Mouse (Mus musculus): Measurements from ENCODE around the gene Gtf2h2. TPM values are rescaled to one million over a fixed set of nuclear protein-coding genes. Genes with fewer than 3 reads are reported as not detected.

The Gtf2h2 gene
- 47.3 TPM for total RNA-seq (2023)

DNA sequence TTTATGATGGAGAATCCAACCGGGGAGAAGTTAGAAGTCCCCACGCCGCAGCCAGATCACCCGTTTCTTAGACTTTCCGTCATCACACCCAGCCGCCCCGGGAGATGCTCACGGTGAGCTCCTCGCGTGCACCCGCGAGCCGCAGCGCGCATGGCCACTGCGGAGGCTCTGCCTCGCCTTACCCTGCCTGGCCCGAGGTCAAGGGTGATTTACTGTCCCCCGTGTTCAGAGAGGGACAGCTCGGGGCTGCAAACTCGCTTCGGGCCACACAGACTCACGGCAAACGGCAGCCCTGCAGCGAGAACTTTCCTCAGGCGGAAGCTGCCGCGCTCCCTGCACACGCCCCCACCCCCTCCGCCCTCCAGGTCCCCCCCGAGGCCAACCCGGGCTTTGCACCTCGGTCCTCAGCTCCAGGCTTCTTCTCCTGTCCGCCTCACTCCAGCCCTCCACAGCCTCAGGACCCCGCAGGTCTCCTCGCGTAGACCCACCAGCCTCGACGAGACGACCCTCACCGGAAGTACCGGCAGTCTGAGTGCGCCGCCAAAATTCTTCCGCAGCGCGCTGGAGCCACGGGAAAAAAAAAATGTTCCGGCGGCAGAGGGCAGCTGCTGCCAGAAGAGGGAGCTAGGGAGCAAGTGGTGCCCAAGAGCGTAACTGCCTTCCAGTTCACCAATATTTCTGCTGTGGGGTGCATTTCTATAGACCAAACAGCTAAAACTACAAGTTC lies at the start of gene Gtf2h2:
Gene Gtf2h2, minus strand, starts transcription at position 519 of the 727 bp plus-strand sequence.

DNA sequence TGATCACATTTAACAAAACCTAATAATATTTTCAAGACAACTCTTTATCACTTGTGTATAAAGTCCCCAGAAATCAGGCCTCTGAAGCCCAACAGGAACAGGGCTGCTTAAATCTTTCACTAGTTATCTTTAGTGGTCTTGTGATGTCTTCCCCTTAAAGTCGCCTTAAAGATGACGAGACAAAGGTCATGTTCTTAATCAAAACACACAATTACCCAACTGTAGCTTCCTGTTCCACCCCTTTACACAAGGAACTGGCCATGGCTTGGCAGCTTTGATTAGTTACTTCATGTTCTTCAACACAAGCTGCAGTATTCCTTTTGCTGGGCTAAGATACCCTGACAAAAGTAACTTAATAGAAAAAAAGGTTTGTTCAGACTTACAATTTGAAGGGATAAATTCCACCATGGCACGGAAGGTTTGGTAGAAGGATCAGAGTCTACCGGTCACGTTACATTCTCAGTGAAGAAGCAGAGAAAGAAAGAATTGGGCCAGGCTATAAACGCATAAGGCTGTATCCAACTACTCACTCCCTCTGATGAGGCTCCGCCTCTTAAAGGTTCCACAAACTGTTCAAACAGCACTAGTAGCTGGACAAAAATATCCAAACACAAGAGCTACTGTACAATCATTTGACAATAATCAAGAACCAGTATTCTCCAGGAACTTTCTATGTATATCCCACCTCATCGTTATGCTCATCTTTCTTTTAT lies 39.8 kb downstream of the Gtf2h2 start, which contains the start of gene Naip1:
Gene Naip1, minus strand, starts transcription at position 455 of the 713 bp plus-strand sequence.

Other genes with a start within 250 kb of the Gtf2h2 start
- 0.62 TPM for gene Naip5, start 246.3 kb downstream of the Gtf2h2 start, total RNA-seq (2023)
- 0.38 TPM for gene Naip6, start 174.9 kb downstream of the Gtf2h2 start, total RNA-seq (2023)
- gene Naip1, start 39.7 kb downstream of the Gtf2h2 start, total RNA-seq (2023): not detected
- not detected for gene Ocln, start 60.1 kb upstream of the Gtf2h2 start, total RNA-seq (2023)
- 4.6 TPM for gene Marveld2, start 124.4 kb upstream of the Gtf2h2 start, total RNA-seq (2023)
- 60.8 TPM for gene Ak6, start 158.4 kb upstream of the Gtf2h2 start, total RNA-seq (2023)
- 17.6 TPM for gene Rad17, start 158.5 kb upstream of the Gtf2h2 start, total RNA-seq (2023)
- 8.3 TPM for gene Taf9, start 159.0 kb upstream of the Gtf2h2 start, total RNA-seq (2023)
- gene Ccdc125, start 177.1 kb upstream of the Gtf2h2 start, total RNA-seq (2023): 13.2 TPM
- gene Cdk7, start 238.4 kb upstream of the Gtf2h2 start, total RNA-seq (2023): 31.3 TPM